Mouse (Mus musculus): Measurements from ENCODE around the gene Cd300a.

- no peak for TF ChIP-seq ETS1 (IDR thresholded peaks at IDR 0.05; ENCODE audit: low read depth, low read length)
- TF ChIP-seq CTCF (IDR thresholded peaks at IDR 0.05 in 2 of 3, conservative IDR thresholded peaks at IDR 0.05 in 1 of 3; ENCODE audit: control insufficient read depth in 1 of 3, insufficient read depth in 1 of 3, low read depth in 2 of 3, low read length in 3 of 3, poor library complexity in 1 of 3, severe bottlenecking in 1 of 3), result no peak
- TF ChIP-seq TCF12 (IDR thresholded peaks at IDR 0.05; ENCODE audit: low read depth, low read length), result no peak
- TF ChIP-seq UBTF (IDR thresholded peaks at IDR 0.05; ENCODE audit: borderline replicate concordance, insufficient read depth, low read depth, low read length), result no peak
- no peak for TF ChIP-seq GABPA (IDR thresholded peaks at IDR 0.05; ENCODE audit: low read depth, low read length)
- no peak for TF ChIP-seq GATA1 (IDR thresholded peaks at IDR 0.05; ENCODE audit: low read depth, low read length)
- TF ChIP-seq POLR2A (IDR thresholded peaks at IDR 0.05; ENCODE audit: control insufficient read depth in 1 of 2, insufficient read depth in 1 of 2, low read depth in 1 of 2, low read length in 2 of 2, poor library complexity in 1 of 2), result no peak
- no peak for TF ChIP-seq BHLHE40 (IDR thresholded peaks at IDR 0.05; ENCODE audit: borderline replicate concordance, low read depth, low read length)
- TF ChIP-seq EP300 (IDR thresholded peaks at IDR 0.05; ENCODE audit: low read depth in 1 of 2, low read length in 2 of 2), result no peak
Measured at GRCm38 (mm10) chr11:114877145-114877544, 12.7 kb upstream of the Cd300a start.
